Mouse (Mus musculus) midbrain, embryonic 10.5 days (tissue): ENCODE results near the gene Tmem26. TPM values are rescaled to one million over a fixed set of nuclear protein-coding genes. Genes with fewer than 3 reads are reported as not detected.
"Not testable (repeated sequence)": the region's sequence is repeated elsewhere in the genome, so short reads cannot be mapped to it uniquely, and the experiment has no call there.

Experiments
- DNase-seq: peaks from one replicate; pipeline ENCODE4 v3.0.0-alpha.2; 2017; ENCODE audit warnings: low spot score
- H3K27ac ChIP-seq: fragments of 300-500 bp; sonication (generic); replicated peaks from 2 replicates; pipeline ENCODE4 v1.5.1; 2016; ENCODE audit warnings: mild to moderate bottlenecking
- H3K27me3 ChIP-seq: fragments of 300-500 bp; sonication (generic); 2 replicates; pipeline ENCODE4 v1.6.1; 2016; ENCODE audit warnings: low read depth, mild to moderate bottlenecking; ENCODE audit not compliant: poor library complexity, severe bottlenecking
- H3K36me3 ChIP-seq: fragments of 300-500 bp; sonication (generic); 2 replicates; pipeline ENCODE4 v1.6.1; 2016; ENCODE audit warnings: mild to moderate bottlenecking, moderate library complexity
- H3K4me1 ChIP-seq: fragments of 300-500 bp; sonication (generic); 2 replicates; pipeline ENCODE4 v1.6.1; 2016
- H3K4me3 ChIP-seq: fragments of 300-500 bp; sonication (generic); 2 replicates; pipeline ENCODE4 v1.5.1; 2016; ENCODE audit warnings: mild to moderate bottlenecking, moderate library complexity
- H3K9me3 ChIP-seq: fragments of 300-500 bp; sonication (generic); replicated peaks from 2 replicates; pipeline ENCODE4 v1.6.1; 2016; ENCODE audit warnings: mild to moderate bottlenecking
- WGBS: fragments of 180-500 bp; shearing (Covaris S2); methylation state at CpG from one replicate; pipeline ENCODE4 v1.1.7; 2016; 5-methylcytosine and 5-hydroxymethylcytosine counted together
- polyA plus RNA-seq: library from polyadenylated mRNA; unstranded; fragments of >200 nt; fragmentation: Nextera tagmentation; extraction: Ambion mirVana; gene quantifications from 2 replicates; pipeline ENCODE4 v1.2.1, GENCODE M21; 2016

Tmem26 gene
- polyA plus RNA-seq, 1 experiment from 2014 or later: 1.5 TPM

DNA sequence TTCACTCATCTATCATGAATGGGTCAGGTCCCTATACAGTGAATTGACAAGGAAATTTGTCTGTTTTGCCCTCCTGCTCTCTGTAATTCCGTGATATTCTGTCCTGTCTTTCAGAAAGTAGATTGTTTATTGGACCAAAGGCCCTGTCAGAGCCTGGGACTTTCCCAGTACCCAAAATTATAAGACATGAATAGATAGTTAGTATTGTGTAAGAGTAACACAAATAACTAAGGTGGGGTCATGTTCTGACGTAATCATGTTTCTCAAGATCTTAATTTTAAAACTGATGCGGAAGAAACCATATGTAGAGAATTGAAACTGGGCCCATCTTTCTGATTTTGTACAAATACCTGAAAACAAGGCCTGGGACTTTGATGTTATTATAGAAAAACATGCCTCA lies 8.1 kb upstream of the Tmem26 start:
- Histone ChIP-seq H3K4me1 (no peaks in the 10 kb centered on the region), H3K9me3 (no peaks in the 10 kb centered on the region), H3K36me3 (no peaks in the 10 kb centered on the region), H3K27ac (no peak overlapping the region), H3K4me3 (no peak overlapping the region), H3K27me3 (no peaks in the 10 kb centered on the region)
- 90% methylated on average over 3 of the region's 3 CpGs for WGBS
- DNase-seq: no peak

DNA sequence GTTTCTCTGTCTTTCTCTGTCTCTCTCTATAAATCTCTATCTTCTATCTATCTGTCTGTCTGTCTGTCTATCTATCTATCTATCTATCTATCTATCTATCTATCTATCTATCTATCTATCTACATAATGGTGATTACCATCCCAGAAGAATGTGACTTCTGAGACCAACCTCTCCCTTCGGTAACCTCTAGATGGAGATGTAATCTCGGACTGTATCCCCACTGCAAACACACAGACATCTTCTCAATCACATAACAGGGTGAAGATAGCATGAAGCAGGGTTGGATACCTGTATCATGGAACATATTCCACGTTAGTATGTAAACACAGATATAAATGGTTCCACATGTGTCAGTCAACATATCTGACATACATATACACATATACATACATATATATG lies 5.1 kb upstream of the Tmem26 start:
- 86% methylated on average over 3 of the region's 3 CpGs for WGBS
- Histone ChIP-seq H3K27me3 (peaks cover 13% of the 10 kb centered on the region), H3K4me3 (no peak overlapping the region), H3K27ac (no peak overlapping the region), H3K4me1 (peaks cover 5% of the 10 kb centered on the region), H3K36me3 (no peaks in the 10 kb centered on the region), H3K9me3 (no peaks in the 10 kb centered on the region)
- no peak for DNase-seq

DNA sequence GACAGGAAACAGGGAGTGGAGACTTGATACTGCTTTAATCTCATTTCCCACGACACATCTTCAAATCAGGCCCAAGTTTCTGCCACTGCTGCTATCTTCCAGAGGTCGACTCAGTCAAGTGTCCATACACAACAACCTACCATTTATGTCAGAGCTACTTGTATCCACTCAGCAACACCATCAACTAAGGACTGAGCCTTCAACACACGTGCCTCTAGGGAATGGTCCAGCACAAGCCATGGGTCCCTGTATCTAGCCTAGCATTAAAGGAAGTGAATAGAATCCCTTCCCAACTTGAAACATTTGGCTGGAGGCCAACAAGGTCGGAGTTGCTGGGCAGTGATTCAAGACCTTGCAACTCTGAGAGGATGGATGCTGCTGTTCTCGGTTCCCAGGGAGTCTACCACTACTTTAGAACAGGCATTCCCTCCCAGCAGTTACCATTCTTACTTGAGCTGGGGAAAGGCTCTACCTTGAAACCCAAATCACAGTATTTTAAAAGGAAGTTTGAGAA lies 2.5 kb upstream of the Tmem26 start:
- H3K36me3 ChIP-seq: no peaks in the 10 kb centered on the region
- H3K27me3 ChIP-seq: peaks cover 37% of the 10 kb centered on the region
- 76% methylated on average over 5 of the region's 5 CpGs for WGBS
- no peak overlapping the region for H3K4me3 ChIP-seq
- no peak overlapping the region for H3K27ac ChIP-seq
- no peaks in the 10 kb centered on the region for H3K9me3 ChIP-seq
- peaks cover 19% of the 10 kb centered on the region for H3K4me1 ChIP-seq
- DNase-seq: no peak

DNA sequence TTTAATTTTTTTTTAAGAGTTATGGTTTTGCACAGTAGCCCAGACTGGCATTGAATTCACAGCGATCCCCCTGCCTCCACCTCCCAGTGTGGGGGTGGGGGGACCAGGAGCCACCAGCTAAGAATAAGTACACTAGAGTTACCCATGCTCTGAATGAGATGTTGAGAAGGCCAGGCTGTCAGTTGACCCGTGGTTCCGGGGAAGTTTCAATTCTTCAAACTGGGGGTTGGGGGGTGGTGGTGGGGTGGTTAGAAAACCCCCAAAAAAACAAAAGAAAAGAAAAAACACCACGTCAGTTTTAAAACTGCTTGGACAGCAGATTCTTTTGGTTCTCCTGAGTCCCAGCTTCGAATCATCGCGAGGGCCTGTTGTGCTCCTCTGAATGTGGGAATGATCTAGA lies 431 bp upstream of the Tmem26 start:
- no peak for DNase-seq

DNA sequence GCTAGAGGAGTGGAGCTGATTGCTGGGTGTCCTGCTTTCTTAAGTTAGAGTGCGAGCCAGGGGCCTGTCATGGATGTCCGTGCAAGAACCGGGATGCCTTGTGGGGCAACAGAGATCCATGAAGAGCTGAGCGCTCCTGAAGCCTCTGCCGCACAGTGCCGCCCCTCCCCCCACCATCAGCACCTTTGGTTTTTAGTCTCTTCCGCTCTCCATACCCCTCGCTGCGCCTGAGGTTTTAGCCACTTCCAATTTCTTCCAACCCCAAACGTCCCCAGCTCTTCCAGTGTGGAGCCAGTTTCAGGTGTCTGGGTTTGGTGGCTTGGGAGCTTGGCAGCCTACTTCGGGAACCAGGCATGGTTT lies 895 bp downstream of the Tmem26 start:
- Histone ChIP-seq H3K27me3 (peaks cover 37% of the 10 kb centered on the region), H3K9me3 (no peaks in the 10 kb centered on the region), H3K4me1 (peaks cover 19% of the 10 kb centered on the region), H3K4me3 (peak overlapping the region; percentile 66), H3K36me3 (no peaks in the 10 kb centered on the region), H3K27ac (no peak overlapping the region)
- DNase-seq: peak; percentile 27
- WGBS: 1% methylated on average over 11 of the region's 11 CpGs

More for the DNA sequence above, 431 bp upstream of the Tmem26 start:
- Histone ChIP-seq H3K4me3 (0 out of 2 replicates have a peak overlapping the region, but pooled peaks have one; percentile 66), H3K27ac (no peak overlapping the region), H3K9me3 (no peaks in the 10 kb centered on the region), H3K4me1 (peaks cover 19% of the 10 kb centered on the region), H3K27me3 (peaks cover 37% of the 10 kb centered on the region), H3K36me3 (no peaks in the 10 kb centered on the region)
- 36% methylated on average over 7 of the region's 7 CpGs for whole genome bisulfite sequencing

DNA sequence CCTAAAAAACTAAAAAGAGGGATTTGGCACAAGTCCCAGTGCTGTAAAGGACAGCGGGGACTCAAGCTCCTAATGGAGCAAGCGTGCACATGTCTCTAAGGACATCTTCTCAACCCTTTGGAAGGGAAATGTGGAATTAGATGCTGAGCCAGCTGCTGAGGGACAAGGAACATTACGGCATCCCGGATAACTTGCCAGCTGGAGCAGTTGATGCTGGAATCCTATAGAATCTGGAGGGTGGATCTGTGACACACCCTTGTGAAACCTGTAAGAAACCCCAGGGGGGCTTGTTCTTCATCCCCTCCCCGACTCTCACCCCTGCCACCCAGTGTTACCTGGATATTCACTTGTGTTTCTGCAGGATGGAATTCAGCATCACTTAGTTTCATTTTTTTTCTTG lies 4.0 kb downstream of the Tmem26 start:
- Histone ChIP-seq H3K4me3 (no peak overlapping the region), H3K27ac (no peak overlapping the region), H3K4me1 (peaks cover 19% of the 10 kb centered on the region), H3K27me3 (peaks cover 30% of the 10 kb centered on the region), H3K9me3 (no peaks in the 10 kb centered on the region), H3K36me3 (no peaks in the 10 kb centered on the region)
- WGBS: 86% methylated on average over 5 of the region's 5 CpGs
- DNase-seq: no peak

DNA sequence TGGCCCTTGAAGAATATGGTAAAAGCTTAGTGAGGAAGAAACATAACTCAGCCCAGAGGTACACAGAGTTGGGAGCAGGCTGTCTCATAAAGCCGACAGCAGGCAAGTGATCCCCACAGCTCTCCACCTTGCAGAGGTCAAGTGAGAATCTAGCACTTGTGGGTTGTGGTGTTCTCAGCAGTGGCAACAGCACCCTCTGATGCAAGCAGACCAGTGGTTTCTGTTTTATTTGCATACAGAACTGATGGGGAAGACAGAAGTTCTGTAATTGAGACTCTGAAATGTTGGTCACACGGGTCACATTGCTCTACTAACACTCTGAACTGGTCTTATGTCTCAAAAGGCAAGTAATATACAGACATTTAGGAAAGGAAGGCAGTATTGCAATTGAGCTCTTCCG lies 12.2 kb downstream of the Tmem26 start:
- no peak overlapping the region for H3K4me3 ChIP-seq
- H3K27ac ChIP-seq: no peak overlapping the region
- H3K4me1 ChIP-seq: no peaks in the 10 kb centered on the region
- no peaks in the 10 kb centered on the region for H3K36me3 ChIP-seq
- H3K9me3 ChIP-seq: no peaks in the 10 kb centered on the region
- H3K27me3 ChIP-seq: no peaks in the 10 kb centered on the region
- WGBS: 88% methylated on average over 3 of the region's 3 CpGs
- DNase-seq: no peak

DNA sequence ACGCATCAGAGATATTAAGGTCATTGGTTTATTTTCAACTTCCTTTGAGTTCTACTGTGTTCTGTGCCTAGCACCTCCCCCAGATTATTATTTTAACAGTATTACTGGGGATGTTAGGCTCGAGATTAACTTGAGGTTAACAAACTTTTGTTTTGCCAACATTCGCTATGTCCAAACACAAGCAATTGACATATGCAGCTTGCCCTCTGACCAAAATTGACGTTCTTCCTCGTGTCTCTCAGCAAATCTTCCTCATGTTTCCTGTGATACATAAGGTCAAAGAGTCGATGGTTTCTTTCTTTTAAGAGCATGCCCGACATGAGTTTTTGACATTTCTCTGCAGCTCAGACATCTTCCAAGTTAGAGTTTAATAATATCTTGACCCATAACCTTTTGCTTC lies 13.9 kb downstream of the Tmem26 start:
- Histone ChIP-seq H3K9me3 (no peaks in the 10 kb centered on the region), H3K27ac (no peak overlapping the region), H3K4me1 (no peaks in the 10 kb centered on the region), H3K36me3 (no peaks in the 10 kb centered on the region), H3K4me3 (no peak overlapping the region), H3K27me3 (no peaks in the 10 kb centered on the region)
- DNase-seq: no peak
- WGBS: 87% methylated on average over 7 of the region's 7 CpGs

DNA sequence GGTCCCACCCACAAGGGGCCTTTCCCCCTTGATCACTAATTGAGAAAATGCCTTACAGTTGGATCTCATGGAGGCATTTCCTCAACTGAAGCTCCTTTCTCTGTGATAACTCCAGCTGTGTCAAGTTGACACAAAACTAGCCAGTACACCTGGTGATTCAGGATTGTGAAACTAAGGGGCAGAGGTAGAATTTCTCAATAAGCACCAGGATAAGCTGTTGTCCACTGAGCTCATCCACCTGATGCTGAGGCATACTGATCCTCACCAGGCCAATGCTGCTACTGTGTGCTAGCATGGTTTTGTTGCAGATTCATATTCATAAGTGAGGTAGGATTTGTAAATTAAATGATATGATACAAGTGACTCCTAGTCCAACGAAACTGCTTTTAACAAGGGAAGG lies 15.5 kb downstream of the Tmem26 start:
- H3K4me1 ChIP-seq, DNase-seq, H3K4me3 ChIP-seq, H3K36me3 ChIP-seq, H3K27ac ChIP-seq, H3K27me3 ChIP-seq, H3K9me3 ChIP-seq: not testable (repeated sequence)
- 84% methylated on average over 1 of the region's 1 CpGs for whole genome bisulfite sequencing

DNA sequence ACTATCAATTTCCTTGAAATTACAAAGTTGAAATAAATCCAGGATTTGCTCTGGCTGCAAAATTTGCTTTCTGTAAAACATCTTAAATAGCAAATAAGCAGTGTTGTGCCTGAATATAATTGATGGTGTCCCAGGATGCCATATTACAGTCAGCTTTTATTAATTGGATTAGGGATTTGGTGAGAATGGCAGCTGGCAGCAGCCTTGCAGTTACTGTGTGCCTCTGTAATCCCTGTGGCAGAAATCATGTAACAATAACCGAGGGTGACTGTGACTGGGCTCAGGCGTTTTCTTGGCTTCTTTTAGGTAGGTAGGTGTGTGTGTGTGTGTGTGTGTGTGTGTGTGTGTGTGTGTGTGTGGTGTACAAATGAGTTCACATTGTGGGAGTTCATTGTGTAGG lies 16.8 kb downstream of the Tmem26 start:
- H3K9me3 ChIP-seq: no peaks in the 10 kb centered on the region
- 87% methylated on average over 2 of the region's 2 CpGs for WGBS
- no peaks in the 10 kb centered on the region for H3K4me1 ChIP-seq
- no peak overlapping the region for H3K4me3 ChIP-seq
- no peaks in the 10 kb centered on the region for H3K27me3 ChIP-seq
- no peak for DNase-seq
- H3K36me3 ChIP-seq: no peaks in the 10 kb centered on the region
- no peak overlapping the region for H3K27ac ChIP-seq

DNA sequence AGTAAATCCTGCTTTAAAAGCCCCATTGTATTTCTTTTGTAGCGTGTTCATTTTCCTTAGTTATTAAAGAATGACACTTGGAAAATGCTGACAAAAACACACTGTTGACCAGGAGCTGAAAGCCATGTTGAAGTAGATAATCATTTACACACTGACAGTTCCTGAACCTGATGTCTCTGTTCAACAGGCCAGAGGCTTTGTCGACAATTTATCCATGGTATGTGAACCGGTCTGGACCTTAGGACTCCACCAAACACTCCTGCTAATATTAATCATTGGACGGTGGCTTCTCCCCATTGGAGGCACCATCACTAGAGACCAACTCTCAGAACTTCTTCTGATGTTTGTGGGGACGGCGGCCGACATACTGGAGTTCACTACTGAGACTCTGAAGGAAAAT lies 27.5 kb downstream of the Tmem26 start:
- no peak overlapping the region for H3K4me3 ChIP-seq
- no peak for DNase-seq
- no peaks in the 10 kb centered on the region for H3K27me3 ChIP-seq
- peaks cover 10% of the 10 kb centered on the region for H3K4me1 ChIP-seq
- 88% methylated on average over 7 of the region's 7 CpGs for WGBS
- H3K9me3 ChIP-seq: no peaks in the 10 kb centered on the region
- no peaks in the 10 kb centered on the region for H3K36me3 ChIP-seq
- H3K27ac ChIP-seq: no peak overlapping the region

DNA sequence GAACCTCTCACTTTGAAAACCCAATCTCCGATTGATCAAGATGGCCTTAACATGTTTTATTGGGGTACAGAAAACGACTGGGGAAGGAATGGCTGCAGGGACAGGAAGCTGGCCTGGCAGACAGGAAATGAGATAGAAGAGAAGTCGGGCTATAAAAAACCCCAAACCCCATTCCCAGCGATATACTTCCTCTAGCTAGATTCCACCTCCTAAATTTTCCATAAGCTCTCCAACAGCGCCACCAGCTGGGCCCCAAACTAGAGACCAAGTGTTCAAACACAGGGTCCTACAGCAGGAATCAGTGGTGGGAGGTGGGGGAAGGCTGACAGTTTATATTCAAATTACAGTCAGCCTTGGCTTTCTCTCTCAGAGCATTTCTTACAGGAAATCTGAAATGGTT lies 35.8 kb downstream of the Tmem26 start:
- Histone ChIP-seq H3K4me1 (peaks cover 4% of the 10 kb centered on the region; the same call in 1 of the 2 replicates), H3K27ac (no peak overlapping the region), H3K9me3 (no peaks in the 10 kb centered on the region), H3K27me3 (no peaks in the 10 kb centered on the region), H3K4me3 (no peak overlapping the region), H3K36me3 (no peaks in the 10 kb centered on the region)
- 53% methylated on average over 5 of the region's 5 CpGs for WGBS
- peak; percentile 14 for DNase-seq

DNA sequence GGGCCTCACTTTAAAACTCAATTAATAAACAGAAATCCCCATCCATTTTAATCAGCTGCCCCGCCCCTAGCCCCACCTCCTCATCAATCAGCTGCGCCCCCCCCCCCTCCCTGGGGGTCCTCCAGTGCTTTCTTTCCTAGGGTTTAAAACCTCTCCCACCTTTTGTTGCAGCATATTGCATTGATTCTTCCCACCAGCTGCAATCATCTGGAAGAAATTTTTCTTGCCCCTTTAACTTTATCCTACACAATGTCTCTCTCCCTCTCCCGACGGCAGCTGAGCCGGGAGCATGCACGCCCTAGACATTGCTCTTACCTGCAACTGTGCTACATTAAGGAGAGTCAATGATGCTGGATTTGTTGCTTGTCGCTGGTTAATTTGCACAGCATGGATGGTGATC lies 36.3 kb downstream of the Tmem26 start:
- Histone ChIP-seq H3K27ac (no peak overlapping the region), H3K4me3 (no peak overlapping the region), H3K27me3 (no peaks in the 10 kb centered on the region), H3K9me3 (no peaks in the 10 kb centered on the region), H3K4me1 (peaks cover 4% of the 10 kb centered on the region; the same call in 1 of the 2 replicates), H3K36me3 (no peaks in the 10 kb centered on the region)
- DNase-seq: no peak
- WGBS: 70% methylated on average over 7 of the region's 7 CpGs
